Mouse (Mus musculus): ENCODE measurements around the gene Smg6. TPM values are rescaled to one million over a fixed set of nuclear protein-coding genes. Genes with fewer than 3 reads are reported as not detected.
A peak's percentile ranks its signal among the peaks of the same experiment; 100 is the strongest.
"Not testable (repeated sequence)": the region's sequence is repeated elsewhere in the genome, so short reads cannot be mapped to it uniquely, and the experiment has no call there.

Smg6 gene
- total RNA-seq, 2 experiments from 2014 or later = 22.0 to 22.9 TPM

- no peak for DNase-seq (ENCODE audit: low spot score in 2 of 2)
- intact Hi-C loops (cut with DNase I) = no loop called here
Measured at GRCm38 (mm10) chr11:74988162-74988561, 62.5 kb downstream of the Smg6 start.

DNA sequence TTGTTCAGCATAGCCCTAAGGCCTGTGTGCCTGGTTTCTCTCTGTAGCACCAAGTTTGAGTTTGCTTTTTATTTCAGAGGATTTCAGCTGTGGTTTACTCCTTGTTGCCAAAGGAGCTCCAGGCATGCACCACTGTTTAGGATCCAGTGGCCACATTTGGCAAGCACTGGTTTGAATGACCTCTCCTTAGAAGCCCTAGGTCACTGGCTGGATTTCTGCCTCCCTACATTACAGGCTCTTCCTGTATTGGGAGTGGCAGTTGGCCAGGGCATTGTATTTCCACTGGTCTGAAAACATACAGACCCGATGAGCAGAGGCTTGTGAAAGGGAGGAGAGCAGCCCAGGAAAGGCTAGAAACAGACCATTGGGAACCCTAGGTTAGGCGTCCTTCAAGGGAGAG lies 63.4 kb downstream of the Smg6 start:
- intact Hi-C loops (cut with DNase I) = no loop called here
- DNase-seq (ENCODE audit: low spot score in 2 of 2) = no peak

- intact Hi-C loops (cut with DNase I) = no loop called here
- no peak for DNase-seq (ENCODE audit: low spot score in 2 of 2)
Measured at GRCm38 (mm10) chr11:74990501-74990900, 64.9 kb downstream of the Smg6 start.

DNA sequence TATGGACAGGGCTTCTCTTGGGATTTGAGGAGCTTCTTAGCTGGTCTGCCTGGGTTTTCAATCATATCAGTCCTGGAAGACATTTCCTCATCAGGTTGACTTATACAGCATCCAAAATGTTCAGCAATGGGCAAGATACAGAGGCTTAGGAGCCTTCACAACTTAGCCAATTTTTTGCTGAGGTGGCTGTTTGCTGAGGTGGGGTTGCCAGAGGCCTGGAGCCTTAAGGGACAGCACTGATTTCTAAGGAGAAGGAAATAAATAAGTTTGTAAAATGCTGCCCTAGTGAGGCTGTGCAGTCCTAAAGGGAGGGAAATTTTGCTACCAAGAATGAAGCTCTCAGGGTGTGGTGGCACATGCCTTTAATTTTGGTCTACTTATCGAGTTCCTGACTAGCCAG lies 65.7 kb downstream of the Smg6 start:
- intact Hi-C loops (cut with DNase I) = no loop called here
- no peak for DNase-seq (ENCODE audit: low spot score in 2 of 2)

- peak in 1 of 2 experiments; percentile 17 for DNase-seq (ENCODE audit: low spot score in 2 of 2)
- intact Hi-C loops (cut with DNase I) = no loop called here
Measured at GRCm38 (mm10) chr11:74992427-74992987, 66.9 kb downstream of the Smg6 start.

GRCm38 (mm10) chr11:74994141-74994540 lies 68.5 kb downstream of the Smg6 start:
- intact Hi-C loops (cut with DNase I) = no loop called here

GRCm38 (mm10) chr11:74994856-74995255 lies 69.2 kb downstream of the Smg6 start:
- intact Hi-C loops (cut with DNase I) = no loop called here
- no peak for DNase-seq (ENCODE audit: low spot score in 2 of 2)

More at GRCm38 (mm10) chr11:74994141-74994540, 68.5 kb downstream of the Smg6 start:
- DNase-seq (ENCODE audit: low spot score in 2 of 2) = no peak

GRCm38 (mm10) chr11:74996482-74996881 lies 70.9 kb downstream of the Smg6 start:
- intact Hi-C loops (cut with DNase I) = no loop called here
- no peak for DNase-seq (ENCODE audit: low spot score in 2 of 2)

DNA sequence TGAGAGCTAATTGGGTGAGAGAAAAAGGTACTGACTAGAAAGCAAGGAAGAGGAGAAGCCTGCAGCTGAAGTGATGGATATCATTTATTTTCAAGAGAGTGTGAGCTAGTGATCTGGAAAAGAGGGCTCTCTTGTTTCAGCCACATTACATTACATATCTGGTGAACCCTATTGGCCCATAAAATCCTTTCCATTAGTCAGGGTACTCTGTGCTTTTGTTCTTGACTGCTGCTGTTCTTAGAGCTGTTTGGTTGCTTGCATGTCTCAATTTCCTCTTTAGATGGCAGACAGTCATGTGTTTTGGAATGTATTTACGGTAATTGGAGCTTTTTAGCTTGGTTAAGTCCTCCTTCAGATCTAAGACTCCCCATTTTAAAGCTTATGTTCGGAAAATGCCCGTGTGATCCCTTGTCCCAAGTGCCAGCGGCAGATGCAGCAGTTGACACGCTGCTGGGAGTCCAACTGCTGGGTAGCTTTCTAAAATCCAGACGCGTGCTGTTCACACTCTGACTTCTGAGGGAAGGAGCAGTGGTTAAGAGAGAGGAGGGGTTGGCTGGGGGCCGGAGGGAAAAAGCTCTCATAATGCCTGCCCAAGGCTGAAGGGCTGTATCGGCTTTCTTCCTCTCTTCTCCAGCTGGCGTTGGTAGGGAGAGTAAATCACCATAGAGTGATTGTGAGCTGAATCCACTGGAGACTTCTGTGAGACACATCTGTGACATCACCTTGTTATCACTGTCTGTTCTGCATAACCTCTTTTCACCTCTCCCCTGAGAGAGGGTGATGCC lies 75.4 kb downstream of the Smg6 start:
- no peak for DNase-seq (ENCODE audit: low spot score in 2 of 2)
- intact Hi-C loops (cut with DNase I) = no loop called here

- DNase-seq (ENCODE audit: low spot score in 2 of 2) = no peak
- intact Hi-C loops (cut with DNase I) = no loop called here
Measured at GRCm38 (mm10) chr11:75008270-75008669, 82.6 kb downstream of the Smg6 start.

- intact Hi-C loops (cut with DNase I); DNase-seq (ENCODE audit: low spot score in 2 of 2): not testable (repeated sequence)
Measured at GRCm38 (mm10) chr11:75009537-75009936, 83.9 kb downstream of the Smg6 start.

GRCm38 (mm10) chr11:75012997-75013694 lies 87.5 kb downstream of the Smg6 start:
- peak; percentile 60 to 63 for DNase-seq (ENCODE audit: low spot score in 2 of 2)
- intact Hi-C loops (cut with DNase I) = no loop called here

GRCm38 (mm10) chr11:75013764-75014695 lies 88.4 kb downstream of the Smg6 start:
- intact Hi-C loops (cut with DNase I) = no loop called here
- DNase-seq (ENCODE audit: low spot score in 2 of 2) = peak in 1 of 2 experiments; percentile 40

GRCm38 (mm10) chr11:75014816-75015215 lies 89.2 kb downstream of the Smg6 start:
- intact Hi-C loops (cut with DNase I) = no loop called here
- DNase-seq (ENCODE audit: low spot score in 2 of 2) = no peak

- intact Hi-C loops (cut with DNase I) = no loop called here
- DNase-seq (ENCODE audit: low spot score in 2 of 2) = peak in 1 of 2 experiments; percentile 28
Measured at GRCm38 (mm10) chr11:75015453-75015871, 89.8 kb downstream of the Smg6 start.

DNA sequence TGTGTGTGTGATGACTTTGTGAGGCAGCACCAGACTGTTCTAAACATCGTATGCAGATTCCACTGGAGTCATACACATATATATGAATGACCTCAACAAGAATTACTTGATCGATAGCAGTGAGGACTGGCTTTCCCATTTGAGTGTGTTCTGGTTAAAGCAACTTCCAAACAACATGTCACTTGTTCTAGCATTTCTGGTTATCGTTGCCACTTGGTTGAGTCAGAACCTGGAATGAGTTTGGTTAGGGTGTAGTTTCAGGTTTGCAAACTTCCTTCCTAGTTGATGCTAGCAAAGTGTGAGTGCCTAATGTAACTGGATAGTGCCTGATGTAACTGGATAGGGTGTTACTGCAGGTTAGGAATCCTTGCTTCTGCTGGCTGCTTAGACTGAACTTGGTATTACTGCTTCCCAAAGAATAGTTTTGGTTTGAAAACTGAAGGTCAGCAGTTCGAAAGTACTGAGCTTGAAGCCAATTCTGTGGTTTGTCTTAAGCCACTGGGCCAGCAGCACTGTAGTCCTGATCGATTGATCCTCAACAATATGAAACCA lies 90.8 kb downstream of the Smg6 start:
- no peak for DNase-seq (ENCODE audit: low spot score in 2 of 2)
- intact Hi-C loops (cut with DNase I) = no loop called here

DNA sequence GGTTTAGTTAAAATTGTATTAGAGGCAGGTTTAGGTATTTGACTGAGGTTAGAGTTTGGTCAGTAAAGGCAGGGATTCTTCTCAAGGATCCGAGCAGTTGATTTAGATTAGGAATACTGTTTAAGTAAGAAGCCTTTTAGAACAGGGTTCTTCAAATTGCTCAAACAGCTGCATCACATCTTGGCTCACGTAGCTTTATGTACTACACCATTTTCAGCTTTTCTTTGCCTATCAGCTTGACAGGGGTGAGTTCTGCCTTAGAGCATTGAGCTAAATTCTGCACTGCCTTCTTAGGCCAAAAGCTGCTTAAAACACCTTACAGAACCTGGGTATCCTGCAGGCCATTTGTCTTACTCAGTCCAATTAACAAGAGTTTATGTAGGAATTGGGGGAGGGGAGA lies 92.2 kb downstream of the Smg6 start:
- intact Hi-C loops (cut with DNase I) = no loop called here
- no peak for DNase-seq (ENCODE audit: low spot score in 2 of 2)

- DNase-seq (ENCODE audit: low spot score in 2 of 2) = no peak
- intact Hi-C loops (cut with DNase I) = no loop called here
Measured at GRCm38 (mm10) chr11:75026977-75027376, 101.4 kb downstream of the Smg6 start.

DNA sequence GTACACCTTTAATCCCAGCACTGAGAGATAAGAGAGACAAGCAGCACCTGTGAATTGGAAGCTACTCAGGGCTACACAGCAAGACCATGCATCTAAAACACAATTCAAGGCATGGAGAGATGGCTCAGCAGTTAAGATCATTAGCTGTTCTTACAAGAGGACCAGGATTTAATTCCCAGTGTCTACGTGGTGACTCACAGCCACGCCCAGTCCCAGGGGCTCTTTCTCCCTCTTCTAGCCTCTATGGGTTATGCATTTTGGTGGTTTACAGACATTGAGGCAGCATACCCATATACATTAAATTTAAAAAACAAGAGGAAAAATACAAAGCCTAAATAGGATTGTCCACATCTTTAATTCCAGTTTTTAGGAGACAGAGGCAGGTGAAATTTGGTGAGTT lies 102.0 kb downstream of the Smg6 start:
- intact Hi-C loops (cut with DNase I) = no loop called here
- no peak for DNase-seq (ENCODE audit: low spot score in 2 of 2)

All from left cerebral cortex, postnatal 14 days (tissue).